Mouse (Mus musculus): Measurements from ENCODE around the gene Gm10188.

The Gm10188 gene

GRCm38 (mm10) chr1:132229667-132230066 lies at the start of gene Gm10188:
Gene Gm10188, minus strand, starts transcription at chr1:132229767.
- Histone ChIP-seq H3K4me1 (replicated peaks; ENCODE audit: low read depth, low read length) (peaks cover 31% of the 10 kb centered on the region), H3K36me3 (ENCODE audit: insufficient read depth, low read length) (no peaks in the 10 kb centered on the region), H3K9me3 (ENCODE audit: low read length) (no peaks in the 10 kb centered on the region), H3K27me3 (ENCODE audit: insufficient read depth, low read length) (peaks cover 4% of the 10 kb centered on the region; the same call in 1 of the 2 replicates), H3K4me3 (replicated peaks; ENCODE audit: low read length) (no peak within 1 kb of the TSS)
- TF ChIP-seq NANOG (IDR thresholded peaks at IDR 0.05; ENCODE audit: borderline replicate concordance, low read length) = no peak
- no peak for TF ChIP-seq POU5F1 (IDR thresholded peaks at IDR 0.05; ENCODE audit: borderline replicate concordance, low read length)
- no peak for TF ChIP-seq CTCF (conservative IDR thresholded peaks at IDR 0.05; ENCODE audit: low read length)

GRCm38 (mm10) chr1:132277124-132277523 lies 47.6 kb upstream of the Gm10188 start:
- no peaks in the 10 kb centered on the region for H3K9me3 ChIP-seq (ENCODE audit: low read length)
- H3K27me3 ChIP-seq (ENCODE audit: insufficient read depth, low read length) = no peaks in the 10 kb centered on the region
- peaks cover 79% of the 10 kb centered on the region for H3K4me1 ChIP-seq (replicated peaks; ENCODE audit: low read depth, low read length)
- H3K4me3 ChIP-seq (replicated peaks; ENCODE audit: low read length) = no peak overlapping the region
- H3K36me3 ChIP-seq (ENCODE audit: insufficient read depth, low read length) = peaks cover 17% of the 10 kb centered on the region
- TF ChIP-seq POU5F1 (IDR thresholded peaks at IDR 0.05; ENCODE audit: borderline replicate concordance, low read length) (no peak), CTCF (conservative IDR thresholded peaks at IDR 0.05; ENCODE audit: low read length) (no peak), NANOG (IDR thresholded peaks at IDR 0.05; ENCODE audit: borderline replicate concordance, low read length) (no peak)

GRCm38 (mm10) chr1:132276694-132277093 lies 47.1 kb upstream of the Gm10188 start:
- H3K36me3 ChIP-seq (ENCODE audit: insufficient read depth, low read length) = peaks cover 17% of the 10 kb centered on the region
- H3K4me3 ChIP-seq (replicated peaks; ENCODE audit: low read length) = no peak overlapping the region
- H3K9me3 ChIP-seq (ENCODE audit: low read length) = no peaks in the 10 kb centered on the region
- peaks cover 79% of the 10 kb centered on the region for H3K4me1 ChIP-seq (replicated peaks; ENCODE audit: low read depth, low read length)
- TF ChIP-seq CTCF (conservative IDR thresholded peaks at IDR 0.05; ENCODE audit: low read length) (no peak), POU5F1 (IDR thresholded peaks at IDR 0.05; ENCODE audit: borderline replicate concordance, low read length) (no peak), NANOG (IDR thresholded peaks at IDR 0.05; ENCODE audit: borderline replicate concordance, low read length) (no peak)
- H3K27me3 ChIP-seq (ENCODE audit: insufficient read depth, low read length) = no peaks in the 10 kb centered on the region

- Histone ChIP-seq H3K27me3 (ENCODE audit: insufficient read depth, low read length) (no peaks in the 10 kb centered on the region), H3K9me3 (ENCODE audit: low read length) (no peaks in the 10 kb centered on the region), H3K4me3 (replicated peaks; ENCODE audit: low read length) (no peak overlapping the region), H3K4me1 (replicated peaks; ENCODE audit: low read depth, low read length) (peaks cover 78% of the 10 kb centered on the region), H3K36me3 (ENCODE audit: insufficient read depth, low read length) (peaks cover 17% of the 10 kb centered on the region)
- TF ChIP-seq CTCF (conservative IDR thresholded peaks at IDR 0.05; ENCODE audit: low read length) (no peak), NANOG (IDR thresholded peaks at IDR 0.05; ENCODE audit: borderline replicate concordance, low read length) (peak; percentile 64; the same call in 1 of the 2 replicates), POU5F1 (IDR thresholded peaks at IDR 0.05; ENCODE audit: borderline replicate concordance, low read length) (no peak)
These were observed 41.7 kb upstream of the Gm10188 start for GRCm38 (mm10) chr1:132271237-132271636.

- Histone ChIP-seq H3K27me3 (ENCODE audit: insufficient read depth, low read length) (no peaks in the 10 kb centered on the region), H3K4me1 (replicated peaks; ENCODE audit: low read depth, low read length) (peaks cover 91% of the 10 kb centered on the region), H3K36me3 (ENCODE audit: insufficient read depth, low read length) (peaks cover 7% of the 10 kb centered on the region), H3K9me3 (ENCODE audit: low read length) (no peaks in the 10 kb centered on the region), H3K4me3 (replicated peaks; ENCODE audit: low read length) (peak overlapping the region; percentile 24)
- TF ChIP-seq NANOG (IDR thresholded peaks at IDR 0.05; ENCODE audit: borderline replicate concordance, low read length) (no peak), CTCF (conservative IDR thresholded peaks at IDR 0.05; ENCODE audit: low read length) (no peak), POU5F1 (IDR thresholded peaks at IDR 0.05; ENCODE audit: borderline replicate concordance, low read length) (no peak)
These were observed 39.0 kb upstream of the Gm10188 start for GRCm38 (mm10) chr1:132268418-132269060.

- H3K36me3 ChIP-seq (ENCODE audit: insufficient read depth, low read length) = peaks cover 2% of the 10 kb centered on the region; the same call in 1 of the 2 replicates
- TF ChIP-seq NANOG (IDR thresholded peaks at IDR 0.05; ENCODE audit: borderline replicate concordance, low read length) = no peak
- TF ChIP-seq POU5F1 (IDR thresholded peaks at IDR 0.05; ENCODE audit: borderline replicate concordance, low read length) = no peak
- TF ChIP-seq CTCF (conservative IDR thresholded peaks at IDR 0.05; ENCODE audit: low read length) = no peak
- H3K4me1 ChIP-seq (replicated peaks; ENCODE audit: low read depth, low read length) = peaks cover 95% of the 10 kb centered on the region
- no peaks in the 10 kb centered on the region for H3K9me3 ChIP-seq (ENCODE audit: low read length)
- no peaks in the 10 kb centered on the region for H3K27me3 ChIP-seq (ENCODE audit: insufficient read depth, low read length)
- peak overlapping the region; percentile 24 for H3K4me3 ChIP-seq (replicated peaks; ENCODE audit: low read length)
These were observed 38.4 kb upstream of the Gm10188 start for GRCm38 (mm10) chr1:132267959-132268358.

- TF ChIP-seq CTCF (conservative IDR thresholded peaks at IDR 0.05; ENCODE audit: low read length) = no peak
- no peak for TF ChIP-seq POU5F1 (IDR thresholded peaks at IDR 0.05; ENCODE audit: borderline replicate concordance, low read length)
- no peaks in the 10 kb centered on the region for H3K27me3 ChIP-seq (ENCODE audit: insufficient read depth, low read length)
- peaks cover 95% of the 10 kb centered on the region for H3K4me1 ChIP-seq (replicated peaks; ENCODE audit: low read depth, low read length)
- no peaks in the 10 kb centered on the region for H3K9me3 ChIP-seq (ENCODE audit: low read length)
- peak overlapping the region; percentile 27 for H3K4me3 ChIP-seq (replicated peaks; ENCODE audit: low read length)
- H3K36me3 ChIP-seq (ENCODE audit: insufficient read depth, low read length) = no peaks in the 10 kb centered on the region
These were observed 37.4 kb upstream of the Gm10188 start for GRCm38 (mm10) chr1:132266791-132267557.

- Histone ChIP-seq H3K4me1 (replicated peaks; ENCODE audit: low read depth, low read length) (peaks cover 95% of the 10 kb centered on the region), H3K27me3 (ENCODE audit: insufficient read depth, low read length) (no peaks in the 10 kb centered on the region)
- TF ChIP-seq CTCF (conservative IDR thresholded peaks at IDR 0.05; ENCODE audit: low read length) (no peak), POU5F1 (IDR thresholded peaks at IDR 0.05; ENCODE audit: borderline replicate concordance, low read length) (no peak), NANOG (IDR thresholded peaks at IDR 0.05; ENCODE audit: borderline replicate concordance, low read length) (no peak)
These were observed 36.4 kb upstream of the Gm10188 start for GRCm38 (mm10) chr1:132265936-132266335.

More at GRCm38 (mm10) chr1:132265936-132266335, 36.4 kb upstream of the Gm10188 start:
- H3K36me3 ChIP-seq (ENCODE audit: insufficient read depth, low read length) = no peaks in the 10 kb centered on the region
- peak overlapping the region; percentile 27; the same call in 1 of the 2 replicates for H3K4me3 ChIP-seq (replicated peaks; ENCODE audit: low read length)
- no peaks in the 10 kb centered on the region for H3K9me3 ChIP-seq (ENCODE audit: low read length)

Data from E14TG2a.4 (cell line).